Mouse (Mus musculus) embryonic facial prominence, embryonic 11.5 days (tissue): ENCODE results near the gene Dhrs11. TPM values are rescaled to one million over a fixed set of nuclear protein-coding genes. Genes with fewer than 3 reads are reported as not detected.
"Not testable (repeated sequence)": the region's sequence is repeated elsewhere in the genome, so short reads cannot be mapped to it uniquely, and the experiment has no call there.

ENCODE experiments used
- ATAC-seq: fragments of 200-750 bp; cut with Nextera tagmentation; replicated peaks from 2 replicates; pipeline ENCODE4 v1.8.0; 2017; ENCODE audit warnings: low read depth; ENCODE audit not compliant: insufficient number of reproducible peaks, low FRiP score, low TSS enrichment
- DNase-seq: peaks from one replicate; pipeline ENCODE4 v3.0.0-alpha.2; 2015; ENCODE audit warnings: low spot score
- H3K27ac ChIP-seq: fragments of 300-500 bp; sonication (generic); replicated peaks from 2 replicates; pipeline ENCODE4 v1.5.1; 2014; ENCODE audit warnings: mild to moderate bottlenecking, low read depth, low read length, control low read depth
- H3K27me3 ChIP-seq: fragments of 300-500 bp; sonication (generic); 2 replicates; pipeline ENCODE4 v1.6.1; 2014; ENCODE audit warnings: mild to moderate bottlenecking, low read length, moderate library complexity, mixed read lengths; ENCODE audit not compliant: control insufficient read depth, insufficient read depth
- H3K36me3 ChIP-seq: fragments of 300-500 bp; sonication (generic); replicated peaks from 2 replicates; pipeline ENCODE4 v1.6.1; 2014; ENCODE audit warnings: low read depth, mild to moderate bottlenecking, low read length, moderate library complexity, mixed read lengths; ENCODE audit not compliant: control insufficient read depth, insufficient read depth
- H3K4me1 ChIP-seq: fragments of 300-500 bp; sonication (generic); 2 replicates; pipeline ENCODE4 v1.6.1; 2014; ENCODE audit warnings: low read length, mixed read lengths; ENCODE audit not compliant: control insufficient read depth, insufficient read depth
- H3K4me2 ChIP-seq: fragments of 300-500 bp; sonication (generic); 2 replicates; pipeline ENCODE4 v1.6.1; 2014; ENCODE audit warnings: low read depth, mild to moderate bottlenecking, control low read depth, low read length, moderate library complexity
- H3K4me3 ChIP-seq: fragments of 300-500 bp; sonication (generic); 2 replicates; pipeline ENCODE4 v1.5.1; 2014; ENCODE audit warnings: low read depth, low read length, control low read depth
- H3K9ac ChIP-seq: fragments of 300-500 bp; sonication (generic); replicated peaks from 2 replicates; pipeline ENCODE4 v1.6.1; 2014; ENCODE audit warnings: mild to moderate bottlenecking, control low read depth, low read length
- H3K9me3 ChIP-seq: fragments of 300-500 bp; sonication (generic); replicated peaks from 2 replicates; pipeline ENCODE4 v1.6.1; 2016; ENCODE audit warnings: mild to moderate bottlenecking, low read length, inconsistent platforms, mixed read lengths; ENCODE audit not compliant: control insufficient read depth
- WGBS: fragments of 180-500 bp; shearing (Covaris S2); extraction: QIAGEN DNeasy Blood & Tissue Kit; methylation state at CpG from one replicate; pipeline ENCODE4 v1.1.7; 2014; 5-methylcytosine and 5-hydroxymethylcytosine counted together
- polyA plus RNA-seq: library from polyadenylated mRNA; unstranded; fragments of >200 nt; fragmentation: Nextera tagmentation; extraction: Ambion mirVana; gene quantifications from 2 replicates; pipeline ENCODE4 v1.2.1, GENCODE M21; 2014

The Dhrs11 gene
- 11.7 and 12.0 TPM in 2 replicates for polyA plus RNA-seq

- Histone ChIP-seq H3K9ac (peak within 1 kb of the TSS; percentile 67), H3K4me1 (no peaks in the 10 kb centered on the region), H3K9me3 (no peaks in the 10 kb centered on the region), H3K27me3 (no peaks in the 10 kb centered on the region), H3K4me3 (peak within 1 kb of the TSS; percentile 81), H3K4me2 (peak within 1 kb of the TSS; percentile 95), H3K36me3 (no peaks in the 10 kb centered on the region), H3K27ac (no peak within 1 kb of the TSS)
- DNase-seq (peak; percentile 88), ATAC-seq (peak; percentile 95)
- under 1% methylated on average over 61 of the region's 62 CpGs for WGBS
Measured at GRCm38 (mm10) chr11:84828516-84829399, at the start of gene Dhrs11. TSS of gene Dhrs11 (minus strand) at chr11:84828994.

- H3K9me3 ChIP-seq, H3K27ac ChIP-seq, H3K4me3 ChIP-seq, H3K27me3 ChIP-seq, ATAC-seq, DNase-seq, H3K4me2 ChIP-seq, H3K36me3 ChIP-seq, H3K9ac ChIP-seq, H3K4me1 ChIP-seq: not testable (repeated sequence)
- WGBS, result no CpG with 5 or more reads among the region's 1 CpGs
Measured at GRCm38 (mm10) chr11:84876020-84876419, 47.2 kb upstream of the Dhrs11 start.

GRCm38 (mm10) chr11:84873042-84873833, 44.4 kb upstream of the Dhrs11 start:
- DNase-seq, result no peak
- 66% methylated on average over 1 of the region's 1 CpGs for WGBS
- Histone ChIP-seq H3K9me3 (no peaks in the 10 kb centered on the region), H3K36me3 (no peaks in the 10 kb centered on the region), H3K4me2 (no peak overlapping the region), H3K4me1 (no peaks in the 10 kb centered on the region), H3K27me3 (no peaks in the 10 kb centered on the region), H3K27ac (no peak overlapping the region), H3K9ac (no peak overlapping the region), H3K4me3 (no peak overlapping the region)
- no peak for ATAC-seq

GRCm38 (mm10) chr11:84871548-84872069, 42.8 kb upstream of the Dhrs11 start:
- Histone ChIP-seq H3K36me3 (no peaks in the 10 kb centered on the region), H3K4me2 (peak overlapping the region; percentile 66), H3K27ac (no peak overlapping the region), H3K9ac (peak overlapping the region; percentile 93), H3K4me3 (peak overlapping the region; percentile 81), H3K9me3 (no peaks in the 10 kb centered on the region), H3K4me1 (no peaks in the 10 kb centered on the region), H3K27me3 (no peaks in the 10 kb centered on the region)
- DNase-seq (no peak), ATAC-seq (no peak)
- WGBS, result 79% methylated on average over 4 of the region's 4 CpGs

- WGBS, result under 1% methylated on average over 10 of the region's 10 CpGs
- H3K9me3 ChIP-seq, result no peaks in the 10 kb centered on the region
Measured at GRCm38 (mm10) chr11:84871046-84871445, 42.3 kb upstream of the Dhrs11 start.

GRCm38 (mm10) chr11:84870337-84871043, 41.7 kb upstream of the Dhrs11 start, which contains the start of gene Ggnbp2:
TSS of gene Ggnbp2 (minus strand) at chr11:84870817.
- no peaks in the 10 kb centered on the region for H3K36me3 ChIP-seq
- peak within 1 kb of the TSS; percentile 84 for H3K4me2 ChIP-seq
- H3K27me3 ChIP-seq, result no peaks in the 10 kb centered on the region
- peak within 1 kb of the TSS; percentile 81 for H3K4me3 ChIP-seq
- no peaks in the 10 kb centered on the region for H3K9me3 ChIP-seq
- WGBS, result under 1% methylated on average over 43 of the region's 62 CpGs
- peak; percentile 89 for DNase-seq
- no peaks in the 10 kb centered on the region for H3K4me1 ChIP-seq
- peak; percentile 91 for ATAC-seq
- H3K9ac ChIP-seq, result peak within 1 kb of the TSS; percentile 93
- peak within 1 kb of the TSS; percentile 96 for H3K27ac ChIP-seq

More at GRCm38 (mm10) chr11:84871046-84871445, 42.3 kb upstream of the Dhrs11 start:
- Histone ChIP-seq H3K4me2 (peak overlapping the region; percentile 66), H3K27me3 (no peaks in the 10 kb centered on the region), H3K4me1 (no peaks in the 10 kb centered on the region), H3K27ac (peak overlapping the region; percentile 96), H3K36me3 (no peaks in the 10 kb centered on the region), H3K4me3 (peak overlapping the region; percentile 81), H3K9ac (peak overlapping the region; percentile 93)
- ATAC-seq (peak; percentile 41), DNase-seq (peak; percentile 53)

- Histone ChIP-seq H3K9ac (peak overlapping the region; percentile 92), H3K36me3 (no peaks in the 10 kb centered on the region), H3K27me3 (no peaks in the 10 kb centered on the region), H3K27ac (peak overlapping the region; percentile 91), H3K4me1 (no peaks in the 10 kb centered on the region), H3K4me3 (peak overlapping the region; percentile 81), H3K4me2 (peak overlapping the region; percentile 84), H3K9me3 (no peaks in the 10 kb centered on the region)
- ATAC-seq (peak; percentile 81), DNase-seq (peak; percentile 97)
- WGBS, result under 1% methylated on average over 47 of the region's 61 CpGs
Measured at GRCm38 (mm10) chr11:84869537-84870232, 40.9 kb upstream of the Dhrs11 start.
